In genomic region chr11:69948763-69949150, GRCm38 (mm10) we compare ENCODE assay signal across 8 mouse cellular contexts. TPM values are rescaled to one million over a fixed set of nuclear protein-coding genes. Genes with fewer than 3 reads are reported as not detected.
A peak's percentile ranks its signal among the peaks of the same experiment; 100 is the strongest.
DNase-seq lines count a peak whose midpoint lies in the region; ATAC-seq lines count a peak whose summit lies in the region.

No protein-coding gene starts in this region.

- no peaks in the 10 kb centered on the region for H3K9me3 ChIP-seq in heart, embryonic 12.5 days (replicated peaks)
- no peaks in the 10 kb centered on the region for H3K9me3 ChIP-seq in kidney, embryonic 16.5 days (ENCODE audit: low read length)

- H3K4me2 ChIP-seq in heart, embryonic 12.5 days = peak overlapping the region; percentile 81
- H3K4me2 ChIP-seq in kidney, embryonic 16.5 days (replicated peaks; ENCODE audit: low read depth, low read length) = peak overlapping the region; percentile 82

- ATAC-seq in erythroblast, adult 5-6 weeks (replicated peaks; ENCODE audit: low FRiP score, poor library complexity, severe bottlenecking) = peak; percentile 58
- 0 out of 2 replicates have a peak, but pooled peaks have one; percentile 31 for ATAC-seq in heart, embryonic 12.5 days (ENCODE audit: insufficient number of reproducible peaks, low FRiP score)
- ATAC-seq in kidney, embryonic 16.5 days (ENCODE audit: low FRiP score, low TSS enrichment) = peak; percentile 54

- under 1% methylated on average over 14 of the region's 14 CpGs for WGBS in heart, embryonic 12.5 days
- under 1% methylated on average over 14 of the region's 14 CpGs for WGBS in kidney, embryonic 16.5 days

- peak overlapping the region; percentile 59 for H3K4me3 ChIP-seq in heart, embryonic 12.5 days
- peak overlapping the region; percentile 64 for H3K4me3 ChIP-seq in kidney, embryonic 16.5 days (ENCODE audit: low read length)

- H3K4me1 ChIP-seq in heart, embryonic 12.5 days (replicated peaks) = peaks cover 38% of the 10 kb centered on the region
- H3K4me1 ChIP-seq in kidney, embryonic 16.5 days (ENCODE audit: insufficient read depth, low read length) = peaks cover 22% of the 10 kb centered on the region

- H3K36me3 ChIP-seq in heart, embryonic 12.5 days = peaks cover 25% of the 10 kb centered on the region
- peaks cover 6% of the 10 kb centered on the region; the same call in 1 of the 2 replicates for H3K36me3 ChIP-seq in kidney, embryonic 16.5 days (ENCODE audit: insufficient read depth, low read length)

- peak overlapping the region; percentile 60 for H3K9ac ChIP-seq in heart, embryonic 12.5 days
- H3K9ac ChIP-seq in kidney, embryonic 16.5 days (replicated peaks; ENCODE audit: low read length) = peak overlapping the region; percentile 68

- H3K27me3 ChIP-seq in heart, embryonic 12.5 days (replicated peaks) = peaks cover 7% of the 10 kb centered on the region
- no peaks in the 10 kb centered on the region; the same call in 1 of the 2 replicates for H3K27me3 ChIP-seq in kidney, embryonic 16.5 days (ENCODE audit: insufficient read depth, low read length)

- peak overlapping the region; percentile 89 for H3K27ac ChIP-seq in heart, embryonic 12.5 days (ENCODE audit: poor library complexity, severe bottlenecking)
- peak overlapping the region; percentile 92 for H3K27ac ChIP-seq in kidney, embryonic 16.5 days (ENCODE audit: low read length)

- peak; percentile 85 for DNase-seq in CD4-positive helper T cell, adult 2 months (ENCODE audit: low read depth, low spot score)
- peak; percentile 81 for DNase-seq in brain, adult 2 months (ENCODE audit: low read depth, low spot score)
- peak; percentile 90 for DNase-seq in liver
- DNase-seq in monocyte, adult 2 months (ENCODE audit: low read depth in 1 of 2, low spot score in 2 of 2) = peak; percentile 70 to 79
- peak; percentile 91 to 97 for DNase-seq in spleen, postnatal 4 days (ENCODE audit: low spot score in 2 of 2)

RNA-seq across cellular contexts. Expression of gene Slc2a4, which starts 0.8 kb away (rescaled TPM):
- total RNA-seq in erythroblast, adult 5-6 weeks (2015; ENCODE audit: low replicate concordance) = 31.3 and 37.9 TPM in 2 replicates
- 98.1 and 151 TPM in 2 replicates for total RNA-seq in erythroblast, adult 5-6 weeks (2017; ENCODE audit: low replicate concordance)
- 25.9 and 28.8 TPM in 2 replicates for polyA plus RNA-seq in heart, embryonic 12.5 days (2016; fragmentation: Nextera tagmentation; extraction: Ambion mirVana)
- polyA plus RNA-seq in kidney, embryonic 16.5 days (2015; fragmentation: Nextera tagmentation; extraction: Ambion mirVana) = 20.8 and 22.4 TPM in 2 replicates

RNA-seq across cellular contexts. Expression of gene Ybx2, which starts 13.2 kb away (rescaled TPM):
- total RNA-seq in erythroblast, adult 5-6 weeks (2015; ENCODE audit: low replicate concordance) = not detected in 2 replicates
- 5.0 TPM in 1 of 2 replicates, not detected in the other for total RNA-seq in erythroblast, adult 5-6 weeks (2017; ENCODE audit: low replicate concordance)
- polyA plus RNA-seq in heart, embryonic 12.5 days (2016; fragmentation: Nextera tagmentation; extraction: Ambion mirVana) = 2.0 and 2.6 TPM in 2 replicates
- polyA plus RNA-seq in kidney, embryonic 16.5 days (2015; fragmentation: Nextera tagmentation; extraction: Ambion mirVana) = 7.0 and 10.3 TPM in 2 replicates

RNA-seq across cellular contexts. Expression of gene Cldn7, which starts 15.8 kb away (rescaled TPM):
- not detected in 2 replicates for total RNA-seq in erythroblast, adult 5-6 weeks (2015; ENCODE audit: low replicate concordance)
- total RNA-seq in erythroblast, adult 5-6 weeks (2017; ENCODE audit: low replicate concordance) = not detected in 2 replicates
- 2.1 and 2.5 TPM in 2 replicates for polyA plus RNA-seq in heart, embryonic 12.5 days (2016; fragmentation: Nextera tagmentation; extraction: Ambion mirVana)
- 225 and 227 TPM in 2 replicates for polyA plus RNA-seq in kidney, embryonic 16.5 days (2015; fragmentation: Nextera tagmentation; extraction: Ambion mirVana)

RNA-seq across cellular contexts. Expression of gene Eif5a, which starts 27.0 kb away (rescaled TPM):
- total RNA-seq in erythroblast, adult 5-6 weeks (2015; ENCODE audit: low replicate concordance) = 340 and 374 TPM in 2 replicates
- 154 and 205 TPM in 2 replicates for total RNA-seq in erythroblast, adult 5-6 weeks (2017; ENCODE audit: low replicate concordance)
- 1,286 and 1,307 TPM in 2 replicates for polyA plus RNA-seq in heart, embryonic 12.5 days (2016; fragmentation: Nextera tagmentation; extraction: Ambion mirVana)
- polyA plus RNA-seq in kidney, embryonic 16.5 days (2015; fragmentation: Nextera tagmentation; extraction: Ambion mirVana) = 1,737 and 1,791 TPM in 2 replicates

RNA-seq across cellular contexts. Expression of gene Ctdnep1, which starts 32.2 kb away (rescaled TPM):
- 48.1 and 52.3 TPM in 2 replicates for total RNA-seq in erythroblast, adult 5-6 weeks (2015; ENCODE audit: low replicate concordance)
- 10.8 and 12.5 TPM in 2 replicates for total RNA-seq in erythroblast, adult 5-6 weeks (2017; ENCODE audit: low replicate concordance)
- 23.6 and 24.5 TPM in 2 replicates for polyA plus RNA-seq in heart, embryonic 12.5 days (2016; fragmentation: Nextera tagmentation; extraction: Ambion mirVana)
- polyA plus RNA-seq in kidney, embryonic 16.5 days (2015; fragmentation: Nextera tagmentation; extraction: Ambion mirVana) = 35.7 and 35.8 TPM in 2 replicates

Comparison
In these comparisons a context has a peak if more than half of its experiments do, and no peak if none do; other contexts are left out.
1. Peak in every context shown above with its lines: DNase-seq, ATAC-seq, H3K4me3 ChIP-seq and H3K27ac ChIP-seq.
2. RNA of gene Cldn7, which starts 15.8 kb away (polyA plus RNA-seq): 225 to 227 TPM in kidney, embryonic 16.5 days; 2.1 to 2.5 TPM in heart, embryonic 12.5 days; every median in the first group is over 10 times any median in the second.